Mouse (Mus musculus): Measurements from ENCODE around the gene Rnf34.

The Rnf34 gene

DNA sequence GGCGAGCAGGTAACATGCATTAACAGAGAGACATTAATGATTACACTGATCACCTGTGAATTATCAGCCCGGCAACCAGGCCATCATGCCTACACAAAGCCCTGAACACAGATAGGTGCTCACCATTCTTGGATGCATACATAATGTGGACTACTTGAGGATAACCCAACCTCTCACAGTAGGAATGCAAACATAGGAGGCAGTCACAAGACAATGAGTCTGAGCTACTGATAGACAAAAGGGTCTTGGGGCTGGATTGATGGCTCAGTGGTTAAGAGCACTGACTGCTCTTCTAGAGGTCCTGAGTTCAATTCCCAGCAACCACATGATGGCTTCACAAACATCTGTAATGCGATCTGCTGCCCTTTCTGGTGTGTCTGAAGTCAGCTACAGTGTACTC is 22.8 kb downstream of the Rnf34 start:
- DNase-seq (ENCODE audit: low read depth, low spot score), result no peak

DNA sequence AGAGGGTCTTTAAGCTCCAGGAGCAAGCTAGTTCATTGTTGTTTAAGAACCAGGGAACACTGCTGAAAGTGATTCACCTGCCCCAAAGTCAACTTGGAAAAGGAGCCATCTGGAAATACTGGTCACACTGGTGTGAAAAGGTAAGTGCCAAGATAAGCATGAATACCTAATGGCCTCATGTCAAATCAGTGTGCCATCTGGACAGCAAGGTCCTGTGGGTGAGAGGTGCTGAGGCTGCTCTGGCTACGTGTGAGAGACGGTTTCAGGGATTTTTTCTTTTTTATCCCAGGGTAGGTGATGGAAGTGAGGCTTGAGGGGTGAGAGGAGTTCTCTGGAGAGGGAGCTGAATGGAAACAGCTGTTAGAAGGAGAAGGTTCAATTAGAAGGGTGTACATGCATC is 23.7 kb downstream of the Rnf34 start:
- no peak for DNase-seq (ENCODE audit: low read depth, low spot score)

DNA sequence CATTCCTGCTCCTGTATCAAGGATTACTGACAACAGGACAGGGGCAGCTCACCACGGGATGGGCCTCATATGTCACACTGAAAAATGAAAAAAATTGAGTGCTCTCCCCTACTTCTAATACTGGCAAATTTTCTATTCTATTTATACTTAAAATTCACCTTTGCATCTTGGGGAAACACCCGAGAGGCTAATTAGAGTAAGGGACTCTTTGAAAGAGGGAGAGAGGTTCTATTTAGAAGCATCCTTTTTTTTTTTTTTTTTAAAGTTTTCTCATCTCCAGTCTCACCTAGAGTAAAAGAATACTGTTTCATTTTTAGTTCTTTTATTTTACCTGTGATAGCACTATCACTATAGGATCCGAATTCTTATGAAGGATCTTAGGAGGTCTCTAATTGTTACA is 24.5 kb downstream of the Rnf34 start:
- no peak for DNase-seq (ENCODE audit: low read depth, low spot score)

DNA sequence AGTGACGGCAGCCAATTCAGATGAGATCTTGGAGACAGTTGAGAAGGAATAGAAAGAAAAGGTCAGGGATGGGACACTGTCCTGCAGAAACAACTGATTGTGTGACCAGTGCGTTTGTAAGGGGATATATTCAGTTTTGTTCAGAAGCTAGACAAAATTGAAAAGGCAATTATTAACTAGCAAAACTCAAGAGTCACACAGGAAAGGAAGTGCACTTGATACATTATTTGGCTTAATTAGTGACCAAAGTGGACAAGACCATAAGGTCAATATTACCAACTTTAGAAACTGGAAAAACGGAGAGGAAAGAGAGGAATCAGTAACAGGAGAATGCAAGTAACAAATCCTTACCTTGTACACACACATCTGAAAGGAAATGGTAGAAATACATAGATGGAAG is 26.8 kb downstream of the Rnf34 start:
- DNase-seq (ENCODE audit: low read depth, low spot score), result no peak

DNA sequence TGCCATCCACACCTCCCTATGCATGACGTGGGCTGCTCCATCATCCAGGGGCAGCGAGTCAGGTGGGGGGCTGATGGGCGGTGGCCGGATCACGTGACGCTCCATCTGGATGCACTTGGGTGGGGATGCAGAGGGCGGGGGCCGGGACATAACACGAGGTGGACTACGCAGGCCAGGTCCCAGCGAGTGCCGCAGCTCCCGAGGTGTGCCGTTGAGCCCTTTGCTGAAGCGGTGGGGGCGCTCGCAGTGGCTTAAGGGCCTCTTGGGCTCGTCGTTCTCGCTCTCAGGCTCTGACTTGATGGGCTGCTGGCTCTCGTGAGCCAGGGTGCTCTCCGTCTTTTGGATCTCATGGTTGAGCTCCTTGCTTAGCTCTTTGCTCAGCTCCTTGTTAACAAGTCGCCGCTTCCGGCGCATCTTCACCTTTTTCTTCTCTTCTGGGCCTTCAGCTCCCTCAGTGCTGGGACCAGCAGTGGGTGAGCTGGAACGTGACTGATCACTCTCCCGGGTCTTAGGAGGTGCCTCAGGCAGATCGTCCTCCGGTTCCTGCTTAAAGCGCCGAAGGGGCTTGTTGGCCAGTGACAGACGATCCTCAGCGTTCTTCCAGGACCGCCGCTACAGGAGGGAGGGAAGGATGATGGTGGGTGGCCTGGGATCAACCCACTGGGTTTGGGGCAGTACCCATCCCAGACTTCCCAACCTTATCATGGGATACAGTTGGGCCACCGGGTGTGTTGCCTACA is 30.6 kb downstream of the Rnf34 start:
- no peak for DNase-seq (ENCODE audit: low read depth, low spot score)

DNA sequence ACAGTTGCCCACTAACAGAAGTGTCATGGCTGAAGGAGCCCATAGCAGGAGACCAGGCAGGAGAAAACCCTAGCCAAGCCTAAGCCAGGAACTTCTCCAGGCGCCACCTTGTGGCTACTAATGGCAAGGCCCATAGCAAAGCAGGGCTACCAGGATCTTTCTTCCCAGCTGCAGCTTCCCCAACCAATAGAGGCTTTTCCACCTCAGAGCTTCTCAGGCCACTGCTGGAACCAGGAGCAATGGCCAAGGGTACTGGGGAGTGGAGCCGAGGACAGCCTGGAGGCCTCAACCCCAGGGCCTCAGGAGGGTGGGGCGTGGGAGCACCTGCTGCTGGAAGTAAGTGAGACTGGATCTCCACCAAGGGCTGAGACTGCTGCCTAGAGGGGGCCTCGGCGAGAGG is 31.5 kb downstream of the Rnf34 start:
- peak; percentile 83 for DNase-seq (ENCODE audit: low read depth, low spot score)

DNA sequence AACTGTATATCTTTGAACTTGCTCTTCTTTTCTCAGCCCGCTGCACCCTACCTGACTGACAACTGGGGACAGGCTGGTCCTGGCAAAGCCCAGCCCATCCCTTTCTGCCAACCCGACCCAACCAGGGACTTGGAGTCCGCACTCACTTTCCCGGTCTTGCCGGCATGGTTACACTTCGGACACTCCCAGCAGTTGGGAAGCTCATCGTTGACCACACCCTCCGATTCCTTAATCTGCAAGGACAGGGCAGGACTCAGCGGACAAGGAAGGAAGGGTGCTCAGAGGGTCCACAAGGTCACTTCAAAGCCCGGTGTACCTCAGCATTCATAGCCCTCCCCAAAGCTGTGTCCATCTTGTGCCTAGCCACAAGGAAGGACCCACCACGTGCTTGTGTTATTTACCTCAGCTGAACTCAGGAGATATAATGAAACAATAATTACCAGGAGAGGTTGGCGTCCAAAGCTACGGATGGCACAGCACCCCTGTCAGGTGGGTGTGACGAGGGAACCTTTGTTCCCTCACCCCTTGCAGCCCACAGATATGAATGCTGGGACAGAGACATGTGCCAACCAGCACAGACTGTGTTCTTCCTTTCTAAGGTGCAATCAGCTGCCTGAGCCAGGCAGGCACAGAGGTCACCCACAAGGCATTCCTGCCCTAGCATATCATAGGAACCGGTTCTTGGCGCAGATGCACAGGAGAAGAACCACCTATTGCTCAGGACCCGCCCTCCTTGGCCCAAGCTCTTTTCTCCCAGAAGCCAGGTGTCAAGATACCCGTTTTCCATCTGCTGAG is 32.6 kb downstream of the Rnf34 start:
- DNase-seq (ENCODE audit: low read depth, low spot score), result no peak

DNA sequence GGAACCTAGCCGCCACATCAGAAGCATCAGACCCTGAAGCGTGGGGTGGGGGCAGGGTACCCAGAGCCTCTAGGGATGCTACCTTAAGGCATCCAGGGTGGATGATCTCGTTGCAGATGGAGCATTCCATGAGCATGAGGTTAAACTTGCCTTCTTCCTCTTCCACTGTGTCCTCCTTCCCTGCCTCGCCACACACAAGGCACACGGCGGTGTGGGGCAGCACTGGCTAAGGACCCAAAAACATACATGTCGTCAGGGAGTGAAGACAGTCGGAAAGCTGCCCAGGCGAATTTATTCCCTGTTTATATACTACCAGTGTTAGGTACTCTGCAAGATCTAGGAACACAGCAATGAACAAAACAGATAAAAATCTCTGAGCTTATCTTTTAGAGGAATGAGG is 33.4 kb downstream of the Rnf34 start:
- no peak for DNase-seq (ENCODE audit: low read depth, low spot score)

DNA sequence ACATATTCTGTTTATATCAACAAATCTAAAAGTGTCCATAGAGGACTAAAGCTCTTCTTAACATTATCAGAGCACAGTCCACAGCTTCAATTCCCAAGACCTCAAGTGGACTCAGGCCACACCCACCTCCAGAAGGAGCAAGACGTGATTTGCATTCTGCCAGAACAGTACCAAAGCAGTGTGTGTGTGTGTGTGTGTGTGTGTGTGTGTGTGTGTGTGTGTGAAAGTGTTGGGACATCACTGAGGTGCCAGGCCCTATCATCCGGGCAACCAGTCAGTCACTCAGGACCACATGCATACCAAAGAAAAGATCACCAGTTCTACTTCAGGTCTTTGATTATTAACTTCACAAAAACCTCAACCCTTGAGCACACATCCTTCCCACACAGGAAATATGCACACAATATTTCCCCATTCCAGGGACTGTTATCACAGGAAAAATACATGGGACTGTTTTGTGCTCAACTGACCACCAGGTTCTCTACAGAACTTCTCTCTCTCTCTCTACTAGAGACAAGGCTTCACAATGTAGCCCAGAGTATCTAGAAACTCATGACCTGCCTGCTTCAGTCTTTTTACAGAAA is 33.9 kb downstream of the Rnf34 start:
- DNase-seq (ENCODE audit: low read depth, low spot score), result peak; percentile 30

DNA sequence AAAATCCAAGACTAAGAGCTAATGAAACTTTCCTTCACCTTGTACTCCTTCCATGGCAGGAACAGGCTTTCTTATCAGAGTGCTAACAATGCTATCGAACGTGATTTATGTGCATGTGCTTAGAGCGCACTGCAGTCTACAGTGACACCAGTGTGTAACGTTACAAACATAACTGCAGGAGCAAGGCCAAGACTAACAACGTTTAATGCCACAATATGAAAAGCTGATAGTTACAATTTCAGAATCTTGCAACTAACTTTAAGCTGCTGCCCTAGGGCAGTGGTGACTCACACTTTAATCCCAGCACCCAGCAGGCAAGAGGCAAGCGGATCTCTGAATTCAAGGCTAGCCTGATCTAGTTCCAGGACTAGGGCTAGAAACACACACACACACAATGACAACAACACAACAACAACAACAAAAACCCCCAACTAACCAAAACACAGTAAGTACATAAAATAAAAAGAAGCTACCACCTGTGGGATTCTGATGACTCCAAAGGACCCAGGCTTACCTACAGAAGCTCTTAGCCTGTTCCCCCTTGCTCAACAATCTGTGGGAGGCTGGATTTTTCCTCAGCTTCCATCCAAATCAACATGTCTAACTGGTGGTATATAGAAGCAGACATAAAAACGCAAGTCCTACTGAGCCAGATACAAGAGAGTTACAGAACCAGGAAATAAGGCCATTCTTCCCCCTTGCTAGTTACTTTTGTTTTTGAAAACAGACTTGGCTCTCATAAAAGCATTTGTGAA is 34.9 kb downstream of the Rnf34 start:
- DNase-seq (ENCODE audit: low read depth, low spot score), result peak; percentile 90

DNA sequence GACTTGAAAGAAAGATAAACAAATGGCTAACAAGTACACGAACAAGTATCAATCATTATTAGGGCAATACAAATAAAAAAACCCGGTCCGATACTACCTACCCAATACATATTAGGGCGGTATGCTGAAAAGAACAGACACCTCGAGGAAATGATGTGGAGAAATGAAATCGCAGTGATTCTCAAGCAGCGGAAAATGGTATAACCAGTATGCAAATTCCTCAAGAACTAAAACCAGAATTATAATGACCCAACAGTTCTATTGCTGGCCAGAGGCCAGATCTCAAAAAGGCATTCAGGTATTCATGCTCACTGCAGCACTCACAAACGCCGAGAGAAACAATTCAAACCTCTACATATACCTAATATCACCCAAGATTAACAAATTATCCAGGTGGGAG is 37.2 kb downstream of the Rnf34 start:
- no peak for DNase-seq (ENCODE audit: low read depth, low spot score)

DNA sequence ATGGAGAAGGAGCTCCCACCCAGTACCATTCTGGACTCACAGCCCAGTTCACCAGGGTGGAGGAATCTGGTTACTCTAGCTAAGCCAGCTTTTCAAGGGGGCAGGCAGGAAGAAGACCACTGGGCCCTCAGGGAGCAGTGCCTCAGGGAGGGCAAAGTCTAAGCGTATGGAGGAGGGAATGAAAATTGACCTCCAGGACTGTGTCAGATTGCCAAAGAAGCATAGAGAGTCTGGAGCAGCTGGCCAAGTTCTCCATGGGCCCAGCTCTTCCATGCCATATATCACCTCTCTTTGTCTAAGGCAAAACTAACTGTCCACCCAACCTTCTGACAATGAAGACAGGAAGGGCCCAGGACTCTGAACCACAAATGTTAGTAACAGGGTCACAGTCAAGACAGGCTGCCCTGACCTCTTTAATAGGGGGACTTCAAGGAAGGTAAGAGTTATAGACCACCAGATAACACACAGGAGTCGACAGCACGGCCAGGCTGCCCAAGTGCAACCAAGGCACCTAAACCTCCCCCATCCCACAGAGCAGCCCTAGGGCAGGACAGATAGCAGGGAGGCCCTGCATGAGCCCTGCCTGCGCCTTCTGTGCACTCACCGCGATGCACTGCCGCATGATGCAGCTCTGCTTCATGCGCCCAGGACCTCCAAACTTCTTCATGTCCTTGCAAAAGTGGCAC is 38.2 kb downstream of the Rnf34 start:
- no peak for DNase-seq (ENCODE audit: low read depth, low spot score)

DNA sequence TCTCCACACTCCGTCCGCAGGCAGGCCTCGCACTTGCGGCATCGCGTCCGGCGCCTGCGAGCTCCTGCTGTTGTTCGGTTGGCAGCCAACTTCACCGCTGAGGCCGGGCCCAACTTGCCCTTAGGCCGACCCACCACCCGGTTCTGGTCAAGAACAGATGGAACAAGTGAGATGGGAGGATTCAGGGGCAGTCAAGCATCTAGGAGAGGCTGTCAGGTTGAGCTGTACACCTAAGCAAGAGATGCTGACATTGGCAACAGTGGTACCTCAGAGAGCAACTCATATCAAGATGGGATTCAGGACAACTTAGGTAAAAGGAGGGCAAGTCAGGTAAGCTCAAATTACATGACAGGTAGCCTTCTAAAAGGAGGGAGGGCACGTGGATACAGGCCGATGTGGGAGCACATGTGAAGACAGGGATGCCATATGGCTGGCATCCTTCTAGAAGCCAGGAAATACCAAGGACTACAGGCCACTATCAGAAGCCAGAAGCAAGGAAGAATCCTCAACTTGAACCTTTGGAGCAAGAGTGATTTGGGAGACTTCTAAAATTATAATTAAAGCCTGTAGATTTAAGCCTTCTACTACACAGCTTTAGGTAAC is 38.9 kb downstream of the Rnf34 start:
- DNase-seq (ENCODE audit: low read depth, low spot score), result no peak

DNA sequence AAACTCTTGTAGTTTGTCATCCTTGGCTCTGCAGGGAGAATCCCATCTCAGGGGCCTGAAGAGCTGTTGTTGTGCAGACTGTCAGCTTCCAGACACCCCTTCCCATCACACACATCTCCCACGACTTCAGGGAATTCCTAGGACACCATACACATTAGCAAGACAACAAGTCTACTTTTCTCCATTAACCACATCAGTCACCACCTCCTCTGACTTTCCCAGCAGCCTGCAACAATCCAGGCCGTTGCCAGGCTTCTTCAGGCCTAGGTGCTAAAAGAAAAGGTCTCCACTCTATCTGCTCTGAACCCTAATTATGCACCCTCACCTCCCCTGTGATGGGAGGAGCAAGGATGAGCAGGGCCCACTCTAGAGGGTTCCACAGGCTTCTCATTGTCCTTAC is 40.5 kb downstream of the Rnf34 start:
- no peak for DNase-seq (ENCODE audit: low read depth, low spot score)

DNA sequence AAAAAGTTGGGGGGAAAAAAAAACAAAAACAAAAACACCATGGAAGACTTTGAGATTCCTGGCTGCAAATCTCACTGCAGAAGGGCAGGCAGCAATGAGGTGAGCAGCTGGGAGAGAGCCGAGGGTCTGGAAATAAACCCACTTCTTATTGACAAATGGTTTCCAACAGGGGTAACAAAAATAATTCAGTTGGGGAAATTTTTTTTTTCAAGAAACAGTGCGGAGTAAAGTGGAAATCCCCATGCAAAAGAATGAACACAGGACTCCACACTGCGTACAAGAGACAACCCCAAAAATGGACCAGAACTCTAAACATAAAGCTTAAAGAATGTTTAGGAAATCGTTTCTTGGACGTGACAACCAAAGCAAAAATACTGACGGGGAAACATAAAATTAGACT is 43.4 kb downstream of the Rnf34 start:
- DNase-seq (ENCODE audit: low read depth, low spot score), result no peak

DNA sequence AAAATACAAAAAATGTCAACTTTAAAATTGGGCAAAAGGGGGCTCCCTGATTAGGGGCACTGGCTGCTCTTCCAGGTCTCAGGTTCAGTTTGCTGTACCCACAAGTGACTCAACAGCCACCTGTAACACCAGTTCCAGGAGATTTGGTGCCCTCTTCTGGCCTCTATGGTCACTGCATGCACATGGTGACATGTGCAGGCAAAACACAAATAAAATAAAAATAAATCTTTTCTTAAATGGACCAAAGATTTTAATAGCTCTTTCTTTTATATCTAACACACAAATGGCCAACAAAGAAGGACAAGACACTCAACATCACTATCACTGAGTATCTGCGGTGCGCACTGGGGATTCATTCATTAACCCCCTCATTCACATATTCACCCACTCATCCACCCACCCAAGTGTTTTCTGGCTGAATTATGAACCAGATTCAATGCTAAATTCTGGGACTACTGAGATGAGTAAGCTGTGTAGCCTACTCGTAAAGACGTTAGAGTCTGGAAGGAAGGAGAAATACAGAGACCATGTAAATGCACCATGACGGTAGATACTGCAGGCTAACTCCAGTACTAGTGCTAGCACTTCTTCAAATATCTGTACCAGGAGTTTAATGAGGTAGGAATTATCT is 44.3 kb downstream of the Rnf34 start:
- DNase-seq (ENCODE audit: low read depth, low spot score), result peak; percentile 67

DNA sequence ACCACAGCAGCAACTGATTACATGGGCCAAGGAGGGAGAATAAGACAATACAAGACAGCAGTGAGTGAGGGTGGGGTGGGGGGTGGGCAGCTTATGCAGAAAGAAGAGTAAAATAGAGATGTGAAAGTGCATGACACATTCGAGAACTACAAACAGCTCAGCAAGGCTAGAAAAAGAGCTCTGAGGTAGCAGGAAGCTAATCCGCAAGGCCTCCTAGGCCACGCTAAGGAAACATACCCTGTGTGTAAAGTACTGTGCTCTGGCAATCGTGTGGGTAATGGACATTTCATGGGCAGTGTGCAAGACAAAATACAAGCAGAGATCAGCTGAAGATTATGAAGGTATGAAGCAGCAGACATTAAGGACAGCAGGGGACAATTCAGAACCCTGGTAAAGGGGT is 45.0 kb downstream of the Rnf34 start:
- no peak for DNase-seq (ENCODE audit: low read depth, low spot score)

DNA sequence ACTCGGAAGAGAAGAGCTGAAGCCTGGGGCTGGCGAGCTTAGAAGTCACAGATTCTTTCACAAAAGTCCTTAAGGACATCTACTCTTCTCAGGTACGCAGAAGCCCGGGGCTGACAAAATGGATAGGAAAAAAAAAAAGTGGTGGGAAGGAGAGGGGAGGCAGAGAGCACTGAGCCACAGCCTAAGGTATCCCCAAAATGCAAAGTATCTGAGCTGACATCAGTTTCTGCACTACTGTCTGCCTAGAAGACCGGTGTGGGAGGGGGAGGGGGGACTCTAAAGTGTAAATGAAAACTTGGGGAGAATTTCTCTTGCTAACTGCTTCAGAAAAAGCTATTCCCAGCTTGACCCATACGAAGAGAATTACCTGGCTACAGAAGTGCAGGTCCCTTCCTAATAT is 48.3 kb downstream of the Rnf34 start:
- DNase-seq (ENCODE audit: low read depth, low spot score), result no peak

DNA sequence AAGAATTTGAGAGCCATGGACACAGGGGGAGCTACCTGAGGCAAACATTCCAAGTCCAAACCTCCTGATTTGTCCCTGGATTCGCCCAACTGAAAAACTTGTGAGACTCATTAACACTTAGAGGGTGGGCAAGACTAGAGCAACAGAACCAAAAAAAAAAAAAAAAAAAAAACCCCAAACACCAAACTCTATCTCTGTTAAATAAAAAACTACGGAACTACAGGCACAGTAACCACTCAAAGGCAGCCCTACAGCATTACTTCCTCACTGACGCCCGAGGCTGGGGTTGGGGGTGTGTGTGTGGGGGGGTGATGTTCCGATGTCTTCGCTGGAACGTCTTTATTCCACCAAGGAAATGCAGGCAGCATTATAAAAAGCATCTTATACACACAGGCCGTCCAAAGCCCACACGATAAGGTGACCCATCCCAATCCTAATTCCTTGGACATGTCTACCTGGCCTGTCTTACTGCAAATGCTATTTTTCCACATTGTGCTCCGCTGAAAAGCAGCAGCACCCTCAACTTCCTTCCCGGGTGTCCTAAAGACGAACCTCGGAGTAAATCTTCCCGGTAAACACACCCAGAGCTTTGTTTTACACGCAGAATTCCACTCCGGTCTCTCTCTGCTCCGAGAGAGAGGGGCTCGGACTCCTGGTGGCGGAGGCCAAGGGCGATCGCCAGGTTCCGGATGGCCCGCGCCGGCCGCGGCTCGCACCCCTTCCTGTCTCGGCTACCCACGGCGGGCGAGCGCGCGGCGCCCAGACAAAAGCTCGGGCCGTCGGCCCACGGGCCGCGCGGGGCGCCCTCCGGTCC is 49.3 kb downstream of the Rnf34 start:
- DNase-seq (ENCODE audit: low read depth, low spot score), result peak; percentile 27

Data from 3T3-L1 (cell line).